Mouse (Mus musculus): ENCODE results near the gene Ociad1.

DNA sequence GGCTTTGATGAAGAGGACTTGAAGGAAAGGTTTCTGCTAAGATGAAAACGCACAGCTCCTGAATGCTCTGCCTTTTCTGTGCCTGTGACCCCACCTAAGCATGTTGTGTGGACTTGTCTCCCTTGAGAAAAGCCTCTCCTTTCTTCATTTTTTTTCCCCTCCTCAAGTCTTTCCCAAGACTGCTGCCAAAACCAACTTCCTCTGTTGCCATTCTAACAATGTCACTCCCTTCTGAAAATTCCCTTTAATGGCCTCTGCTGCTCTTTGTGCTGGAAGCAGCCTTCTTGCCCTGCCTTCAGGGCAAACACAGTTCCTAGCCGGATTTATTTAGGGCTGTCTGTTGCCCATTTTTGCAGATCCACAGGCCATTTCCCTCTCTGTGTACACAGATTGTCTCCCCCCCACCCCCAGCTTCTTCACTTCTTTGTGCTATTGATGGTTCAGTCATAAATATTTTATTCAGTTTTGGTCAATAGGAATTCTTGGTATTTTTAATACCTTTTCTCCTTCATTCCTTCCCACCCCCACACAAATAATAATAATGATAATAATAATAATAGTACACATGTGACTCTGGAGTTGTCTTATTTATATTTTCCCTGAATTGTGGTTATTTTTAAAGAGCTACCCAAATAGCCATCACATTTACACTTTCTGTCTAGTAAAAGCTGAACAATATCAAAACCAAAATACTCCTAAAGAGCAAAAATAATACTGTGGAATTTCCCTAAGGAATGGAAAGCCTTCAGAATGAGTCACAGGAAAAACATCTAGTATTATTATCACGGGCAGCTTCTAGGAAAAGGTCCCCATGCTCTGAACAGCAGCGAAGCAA is 12.6 kb upstream of the Ociad1 start:
- no peak for TF ChIP-seq POLR2A (IDR thresholded peaks at IDR 0.05; ENCODE audit: borderline replicate concordance, insufficient read depth, low read length)
- TF ChIP-seq CTCF (IDR thresholded peaks at IDR 0.05; ENCODE audit: borderline replicate concordance, insufficient read depth, low read depth, low read length): no peak
